Mouse (Mus musculus): ENCODE measurements around the gene Pnma5. TPM values are rescaled to one million over a fixed set of nuclear protein-coding genes. Genes with fewer than 3 reads are reported as not detected.
"Not testable (repeated sequence)": the region's sequence is repeated elsewhere in the genome, so short reads cannot be mapped to it uniquely, and the experiment has no call there.

The Pnma5 gene
- polyA plus RNA-seq (2014; fragmentation: Nextera tagmentation; extraction: Ambion mirVana) = 0.20 TPM in 1 of 2 replicates, not detected in the other

DNA sequence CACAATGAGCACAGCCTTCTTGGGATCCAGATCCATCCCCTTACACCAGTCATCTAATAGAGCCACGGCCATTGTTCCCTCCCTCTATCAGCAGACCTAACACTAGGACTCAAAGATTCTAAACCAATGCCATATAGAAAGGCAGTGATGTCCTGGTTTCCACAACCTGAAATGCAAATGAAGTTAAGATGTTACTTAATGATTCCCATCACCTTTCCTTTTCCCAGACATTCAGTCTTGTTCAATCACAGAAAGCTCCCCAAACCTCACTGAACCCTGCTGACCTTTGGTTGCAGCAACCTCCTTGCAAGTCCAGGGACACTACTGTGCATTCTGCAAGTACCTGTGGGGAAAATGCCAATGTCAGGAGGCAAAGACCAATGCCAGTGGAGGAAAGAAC is at the start of gene Pnma5:
Pnma5 (minus strand) TSS at position 101 of the 400 bp plus-strand sequence.
- ATAC-seq (ENCODE audit: insufficient read depth, low FRiP score, low TSS enrichment) (no peak), DNase-seq (ENCODE audit: low spot score) (no peak)
- Histone ChIP-seq H3K36me3 (ENCODE audit: control insufficient read depth, insufficient read depth, low read length) (no peaks in the 10 kb centered on the region), H3K4me1 (ENCODE audit: control insufficient read depth, insufficient read depth, low read length) (no peaks in the 10 kb centered on the region), H3K4me3 (ENCODE audit: low read depth, low read length) (no peak within 1 kb of the TSS), H3K27ac (ENCODE audit: low read depth, low read length) (no peak within 1 kb of the TSS), H3K9ac (ENCODE audit: low read length) (no peak within 1 kb of the TSS), H3K27me3 (ENCODE audit: control insufficient read depth, insufficient read depth, low read length) (no peaks in the 10 kb centered on the region), H3K9me3 (ENCODE audit: control insufficient read depth, low read length) (no peaks in the 10 kb centered on the region), H3K4me2 (ENCODE audit: low read depth) (no peak within 1 kb of the TSS)
- 85% methylated on average over 1 of the region's 1 CpGs for WGBS

- H3K9ac ChIP-seq (ENCODE audit: low read length); H3K4me2 ChIP-seq (ENCODE audit: low read depth); H3K9me3 ChIP-seq (ENCODE audit: control insufficient read depth, low read length); H3K4me1 ChIP-seq (ENCODE audit: control insufficient read depth, insufficient read depth, low read length); H3K27me3 ChIP-seq (ENCODE audit: control insufficient read depth, insufficient read depth, low read length); H3K27ac ChIP-seq (ENCODE audit: low read depth, low read length); ATAC-seq (ENCODE audit: insufficient read depth, low FRiP score, low TSS enrichment); H3K4me3 ChIP-seq (ENCODE audit: low read depth, low read length); DNase-seq (ENCODE audit: low spot score); H3K36me3 ChIP-seq (ENCODE audit: control insufficient read depth, insufficient read depth, low read length): not testable (repeated sequence)
- 85% methylated on average over 17 of the region's 19 CpGs for WGBS
Measured at GRCm38 (mm10) chrX:73082267-73083055, 45.6 kb upstream of the Pnma5 start, which contains the start of gene Xlr4a. TSS of gene Xlr4a (minus strand) at chrX:73082478.

- not testable (repeated sequence) for H3K9ac ChIP-seq (ENCODE audit: low read length); H3K27ac ChIP-seq (ENCODE audit: low read depth, low read length); H3K36me3 ChIP-seq (ENCODE audit: control insufficient read depth, insufficient read depth, low read length); ATAC-seq (ENCODE audit: insufficient read depth, low FRiP score, low TSS enrichment); H3K27me3 ChIP-seq (ENCODE audit: control insufficient read depth, insufficient read depth, low read length); DNase-seq (ENCODE audit: low spot score); H3K4me3 ChIP-seq (ENCODE audit: low read depth, low read length); H3K9me3 ChIP-seq (ENCODE audit: control insufficient read depth, low read length); H3K4me2 ChIP-seq (ENCODE audit: low read depth); H3K4me1 ChIP-seq (ENCODE audit: control insufficient read depth, insufficient read depth, low read length)
- no CpG with 5 or more reads among the region's 5 CpGs for WGBS
Measured at GRCm38 (mm10) chrX:73066765-73067312, 29.9 kb upstream of the Pnma5 start.

DNA sequence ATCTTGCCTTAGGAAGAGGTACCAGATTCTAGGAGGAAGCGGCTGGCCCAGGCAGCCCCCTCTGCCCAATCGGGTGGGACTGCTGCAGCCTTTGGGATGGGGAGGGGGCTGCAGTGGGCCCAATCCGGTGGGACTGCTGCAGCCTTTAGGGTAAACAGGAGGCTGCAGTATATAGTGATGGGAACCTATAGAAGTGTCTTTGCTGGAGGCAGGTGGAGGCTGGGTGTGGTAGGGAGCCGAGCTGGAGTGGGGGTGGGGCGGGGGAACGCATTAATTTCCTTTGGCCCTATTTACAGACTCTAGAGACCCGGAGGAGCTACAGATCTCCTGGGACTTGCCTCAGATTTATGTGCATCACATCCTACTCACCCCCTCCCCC is 27.5 kb upstream of the Pnma5 start, which contains the start of gene Pnma3:
Pnma3 (plus strand) TSS at position 373 of the 379 bp plus-strand sequence.
- H3K36me3 ChIP-seq (ENCODE audit: control insufficient read depth, insufficient read depth, low read length) = no peaks in the 10 kb centered on the region
- DNase-seq (ENCODE audit: low spot score) = no peak
- peak within 1 kb of the TSS; percentile 41 for H3K9ac ChIP-seq (ENCODE audit: low read length)
- peak within 1 kb of the TSS; percentile 23 for H3K4me3 ChIP-seq (ENCODE audit: low read depth, low read length)
- no peaks in the 10 kb centered on the region for H3K9me3 ChIP-seq (ENCODE audit: control insufficient read depth, low read length)
- H3K27me3 ChIP-seq (ENCODE audit: control insufficient read depth, insufficient read depth, low read length) = no peaks in the 10 kb centered on the region
- no peak within 1 kb of the TSS for H3K27ac ChIP-seq (ENCODE audit: low read depth, low read length)
- no peaks in the 10 kb centered on the region for H3K4me1 ChIP-seq (ENCODE audit: control insufficient read depth, insufficient read depth, low read length)
- peak within 1 kb of the TSS; percentile 36 for H3K4me2 ChIP-seq (ENCODE audit: low read depth)
- peak; percentile 53; the same call in 1 of the 2 replicates for ATAC-seq (ENCODE audit: insufficient read depth, low FRiP score, low TSS enrichment)
- WGBS = 28% methylated on average over 7 of the region's 7 CpGs

GRCm38 (mm10) chrX:73063512-73064414 is 26.9 kb upstream of the Pnma5 start:
- 34% methylated on average over 23 of the region's 24 CpGs for WGBS
- Histone ChIP-seq H3K36me3 (ENCODE audit: control insufficient read depth, insufficient read depth, low read length) (no peaks in the 10 kb centered on the region), H3K4me2 (ENCODE audit: low read depth) (peak overlapping the region; percentile 36), H3K4me1 (ENCODE audit: control insufficient read depth, insufficient read depth, low read length) (no peaks in the 10 kb centered on the region), H3K9me3 (ENCODE audit: control insufficient read depth, low read length) (no peaks in the 10 kb centered on the region), H3K9ac (ENCODE audit: low read length) (peak overlapping the region; percentile 41), H3K4me3 (ENCODE audit: low read depth, low read length) (peak overlapping the region; percentile 23), H3K27ac (ENCODE audit: low read depth, low read length) (no peak overlapping the region), H3K27me3 (ENCODE audit: control insufficient read depth, insufficient read depth, low read length) (no peaks in the 10 kb centered on the region)
- DNase-seq (ENCODE audit: low spot score) = peak; percentile 51
- peak; percentile 58 for ATAC-seq (ENCODE audit: insufficient read depth, low FRiP score, low TSS enrichment)

GRCm38 (mm10) chrX:73062323-73062722 is 25.4 kb upstream of the Pnma5 start:
- Histone ChIP-seq H3K27ac (ENCODE audit: low read depth, low read length) (no peak overlapping the region), H3K9ac (ENCODE audit: low read length) (no peak overlapping the region), H3K36me3 (ENCODE audit: control insufficient read depth, insufficient read depth, low read length) (no peaks in the 10 kb centered on the region), H3K9me3 (ENCODE audit: control insufficient read depth, low read length) (no peaks in the 10 kb centered on the region), H3K4me1 (ENCODE audit: control insufficient read depth, insufficient read depth, low read length) (no peaks in the 10 kb centered on the region), H3K4me2 (ENCODE audit: low read depth) (no peak overlapping the region), H3K4me3 (ENCODE audit: low read depth, low read length) (no peak overlapping the region), H3K27me3 (ENCODE audit: control insufficient read depth, insufficient read depth, low read length) (no peaks in the 10 kb centered on the region)
- ATAC-seq (ENCODE audit: insufficient read depth, low FRiP score, low TSS enrichment) = no peak
- WGBS = 51% methylated on average over 5 of the region's 5 CpGs
- no peak for DNase-seq (ENCODE audit: low spot score)

DNA sequence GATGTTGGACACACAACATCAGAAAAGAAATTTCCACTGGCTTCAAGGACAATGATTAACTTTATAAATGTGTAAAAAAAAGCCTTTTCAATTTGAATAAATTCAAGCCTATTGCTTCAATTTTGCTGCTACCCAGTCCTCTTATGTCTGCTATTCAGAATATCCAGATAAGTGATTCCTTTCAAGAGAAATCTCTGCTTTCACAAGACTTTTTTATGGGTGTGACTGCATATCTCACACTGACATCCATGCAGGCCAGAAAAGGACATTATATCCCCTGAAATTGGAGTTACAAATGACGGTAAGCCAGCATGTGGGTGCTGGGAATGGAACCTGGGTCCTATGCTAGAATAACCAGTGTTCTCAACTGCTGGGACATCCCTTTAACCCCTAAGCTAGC is 24.6 kb upstream of the Pnma5 start:
- no peaks in the 10 kb centered on the region for H3K27me3 ChIP-seq (ENCODE audit: control insufficient read depth, insufficient read depth, low read length)
- no peaks in the 10 kb centered on the region for H3K4me1 ChIP-seq (ENCODE audit: control insufficient read depth, insufficient read depth, low read length)
- no peaks in the 10 kb centered on the region for H3K9me3 ChIP-seq (ENCODE audit: control insufficient read depth, low read length)
- no peak overlapping the region for H3K4me2 ChIP-seq (ENCODE audit: low read depth)
- WGBS = 83% methylated on average over 1 of the region's 1 CpGs
- no peak for ATAC-seq (ENCODE audit: insufficient read depth, low FRiP score, low TSS enrichment)
- DNase-seq (ENCODE audit: low spot score) = no peak
- H3K27ac ChIP-seq (ENCODE audit: low read depth, low read length) = no peak overlapping the region
- no peak overlapping the region for H3K9ac ChIP-seq (ENCODE audit: low read length)
- no peaks in the 10 kb centered on the region for H3K36me3 ChIP-seq (ENCODE audit: control insufficient read depth, insufficient read depth, low read length)
- H3K4me3 ChIP-seq (ENCODE audit: low read depth, low read length) = no peak overlapping the region

DNA sequence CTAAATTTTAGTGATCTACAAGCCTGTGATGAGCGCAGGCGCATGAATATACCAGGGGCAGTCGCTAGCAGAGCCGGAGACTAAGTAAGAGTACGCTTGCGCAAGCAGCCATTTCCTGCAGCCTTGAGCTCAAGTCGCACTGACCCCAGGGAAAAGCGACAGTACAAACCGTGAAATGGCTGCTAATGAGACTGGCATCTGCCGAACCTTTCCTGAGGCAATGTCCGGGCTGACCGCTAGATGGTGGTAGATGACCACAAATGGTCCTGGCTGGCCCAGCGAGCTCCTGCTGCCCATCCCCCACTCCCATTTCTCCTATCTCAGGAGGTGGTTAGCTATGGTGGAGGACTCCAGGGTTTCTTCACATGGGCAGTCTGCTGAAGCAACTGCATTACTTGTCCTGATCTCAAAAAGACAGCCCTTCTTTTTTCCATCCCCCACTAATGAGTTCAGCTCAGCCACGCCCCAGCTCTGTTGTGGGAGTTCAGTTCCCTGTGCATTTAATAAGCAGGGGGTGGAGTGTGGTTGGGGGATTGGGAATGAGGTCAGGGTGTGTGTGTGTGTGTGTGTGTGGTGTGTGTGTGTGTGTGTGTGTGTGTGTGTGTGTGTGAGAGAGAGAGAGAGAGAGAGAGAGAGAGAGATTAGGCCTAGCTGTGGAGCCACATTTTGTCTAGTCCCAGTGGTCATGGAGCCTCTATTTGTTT is 17.1 kb upstream of the Pnma5 start:
- 16% methylated on average over 14 of the region's 14 CpGs for WGBS
- peak; percentile 89 for DNase-seq (ENCODE audit: low spot score)
- Histone ChIP-seq H3K9me3 (ENCODE audit: control insufficient read depth, low read length) (no peaks in the 10 kb centered on the region), H3K4me1 (ENCODE audit: control insufficient read depth, insufficient read depth, low read length) (no peaks in the 10 kb centered on the region), H3K4me3 (ENCODE audit: low read depth, low read length) (no peak overlapping the region), H3K27me3 (ENCODE audit: control insufficient read depth, insufficient read depth, low read length) (no peaks in the 10 kb centered on the region), H3K9ac (ENCODE audit: low read length) (no peak overlapping the region), H3K36me3 (ENCODE audit: control insufficient read depth, insufficient read depth, low read length) (no peaks in the 10 kb centered on the region), H3K27ac (ENCODE audit: low read depth, low read length) (no peak overlapping the region), H3K4me2 (ENCODE audit: low read depth) (no peak overlapping the region)
- ATAC-seq (ENCODE audit: insufficient read depth, low FRiP score, low TSS enrichment) = peak; percentile 92
